Mouse (Mus musculus) cortical plate, adult 2 months (tissue): Measurements from ENCODE around the gene Rbsn. TPM values are rescaled to one million over a fixed set of nuclear protein-coding genes. Genes with fewer than 3 reads are reported as not detected.

ENCODE experiments used
- H3K27ac ChIP-seq: fragments of 200-500 bp; 2 replicates; pipeline ENCODE4 v1.5.1; 2012; ENCODE audit warnings: low read length, control low read depth, inconsistent platforms; ENCODE audit not compliant: insufficient read depth
- H3K4me1 ChIP-seq: fragments of 200-500 bp; 2 replicates; pipeline ENCODE4 v1.6.1; 2011; ENCODE audit warnings: low read length; ENCODE audit not compliant: control insufficient read depth, insufficient read depth
- H3K4me3 ChIP-seq: fragments of 200-500 bp; 2 replicates; pipeline ENCODE4 v1.5.1; 2011; ENCODE audit warnings: mild to moderate bottlenecking, low read length, control low read depth; ENCODE audit not compliant: insufficient read depth
- CTCF ChIP-seq: fragments of 200-500 bp; IDR thresholded peaks from 2 replicates; pipeline ENCODE4 v1.5.1; 2011; ENCODE audit warnings: mild to moderate bottlenecking, control low read depth, low read length; ENCODE audit not compliant: insufficient read depth; ENCODE audit errors: extremely low read depth
- POLR2A ChIP-seq: fragments of 200-500 bp; IDR thresholded peaks from 2 replicates; pipeline ENCODE4 v1.6.1; 2011; ENCODE audit warnings: mild to moderate bottlenecking, low read length, control low read depth; ENCODE audit not compliant: insufficient read depth; ENCODE audit errors: extremely low read depth
- polyA plus RNA-seq: library from polyadenylated mRNA; depleted of rRNA; stranded (reverse); fragments of >200 nt; gene quantifications from 2 replicates; pipeline ENCODE4 v1.2.3, GENCODE M21; 2012; rRNA removed

Gene Rbsn
- polyA plus RNA-seq, 1 experiment, result 23.8 TPM

DNA sequence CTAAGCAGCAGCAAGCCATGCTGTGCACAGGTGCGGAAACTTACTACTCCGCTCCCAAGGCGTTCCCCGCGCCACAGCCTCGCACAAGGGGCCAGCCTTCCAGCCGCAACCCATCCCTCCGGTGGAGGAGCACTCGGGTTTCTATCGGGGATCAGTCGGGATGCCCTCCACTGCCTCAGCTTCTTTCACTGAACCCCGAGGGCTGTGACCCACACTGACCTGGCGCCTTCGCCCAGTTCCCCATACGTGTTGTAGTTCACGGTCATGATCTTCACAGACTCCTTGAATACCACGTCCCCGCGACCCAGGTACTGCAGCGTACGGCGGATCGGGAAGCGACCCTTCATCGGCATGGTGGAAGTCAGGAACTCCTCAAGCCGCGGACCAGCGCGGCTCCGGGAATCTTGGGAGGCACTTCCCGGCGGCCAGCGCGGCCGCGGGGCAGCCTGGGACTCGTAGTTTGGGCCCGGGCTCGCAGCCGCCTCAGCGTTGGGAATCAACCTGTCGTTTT, 31.0 kb downstream of the Rbsn start, which contains the start of gene Mrps25:
TSS of gene Mrps25 (minus strand) at position 413 of the 511 bp plus-strand sequence.
- TF ChIP-seq CTCF (no peak), POLR2A (peak; percentile 95)
- Histone ChIP-seq H3K4me1 (peaks cover 3% of the 10 kb centered on the region; the same call in 1 of the 2 replicates), H3K27ac (no peak within 1 kb of the TSS), H3K4me3 (peak within 1 kb of the TSS; percentile 86)

- no peaks in the 10 kb centered on the region for H3K4me1 ChIP-seq
- H3K4me3 ChIP-seq, result no peak overlapping the region
- H3K27ac ChIP-seq, result no peak overlapping the region
- no peak for TF ChIP-seq CTCF
- no peak for TF ChIP-seq POLR2A
These were observed 38.3 kb downstream of the Rbsn start for GRCm38 (mm10) chr6:92176450-92176849.

- TF ChIP-seq CTCF (no peak), POLR2A (no peak)
- H3K27ac ChIP-seq, result no peak overlapping the region
- H3K4me1 ChIP-seq, result peaks cover 1% of the 10 kb centered on the region; the same call in 1 of the 2 replicates
- H3K4me3 ChIP-seq, result no peak overlapping the region
These were observed 52.0 kb downstream of the Rbsn start for GRCm38 (mm10) chr6:92162724-92163123.

GRCm38 (mm10) chr6:92158801-92159200, 55.9 kb downstream of the Rbsn start:
- Histone ChIP-seq H3K4me1 (no peaks in the 10 kb centered on the region), H3K4me3 (no peak overlapping the region), H3K27ac (no peak overlapping the region)
- TF ChIP-seq CTCF (no peak), POLR2A (no peak)

- Histone ChIP-seq H3K27ac (no peak overlapping the region), H3K4me3 (no peak overlapping the region), H3K4me1 (no peaks in the 10 kb centered on the region)
- TF ChIP-seq POLR2A (no peak), CTCF (no peak)
These were observed 61.0 kb downstream of the Rbsn start for GRCm38 (mm10) chr6:92153774-92154173.

- no peak overlapping the region for H3K4me3 ChIP-seq
- H3K4me1 ChIP-seq, result no peaks in the 10 kb centered on the region
- H3K27ac ChIP-seq, result no peak overlapping the region
- no peak for TF ChIP-seq CTCF
These were observed 68.8 kb downstream of the Rbsn start for GRCm38 (mm10) chr6:92145881-92146280.

Other genes starting within 250 kb of the Rbsn start
- gene Fgd5, start 236.0 kb downstream of the Rbsn start, polyA plus RNA-seq, result 4.0 and 5.0 TPM in 2 replicates
- 41.8 and 44.4 TPM in 2 replicates for gene Nr2c2, start 123.5 kb downstream of the Rbsn start, polyA plus RNA-seq
- 58.8 and 63.1 TPM in 2 replicates for gene Mrps25, start 30.9 kb downstream of the Rbsn start, polyA plus RNA-seq
- gene Trh, start 29.7 kb upstream of the Rbsn start, polyA plus RNA-seq, result 1.5 and 1.9 TPM in 2 replicates